Mouse (Mus musculus) heart, embryonic 11.5 days (tissue): ENCODE data around the gene Polm. TPM values are rescaled to one million over a fixed set of nuclear protein-coding genes. Genes with fewer than 3 reads are reported as not detected.

Source experiments
- ATAC-seq: fragments of 200-750 bp; cut with Nextera tagmentation; replicated peaks from 2 replicates; pipeline ENCODE4 v1.8.0; 2017; ENCODE audit warnings: moderate library complexity; ENCODE audit not compliant: insufficient number of reproducible peaks, low FRiP score, low TSS enrichment
- H3K27ac ChIP-seq: fragments of 300-500 bp; sonication (generic); 2 replicates; pipeline ENCODE4 v1.5.1; 2014; ENCODE audit warnings: mild to moderate bottlenecking, low read depth, low read length
- H3K27me3 ChIP-seq: fragments of 300-500 bp; sonication (generic); 2 replicates; pipeline ENCODE4 v1.6.1; 2014; ENCODE audit warnings: mild to moderate bottlenecking, low read length, mixed read lengths; ENCODE audit not compliant: control insufficient read depth, insufficient read depth
- H3K36me3 ChIP-seq: fragments of 300-500 bp; sonication (generic); 2 replicates; pipeline ENCODE4 v1.6.1; 2014; ENCODE audit warnings: mild to moderate bottlenecking, low read length, moderate library complexity, mixed read lengths; ENCODE audit not compliant: control insufficient read depth, insufficient read depth
- H3K4me1 ChIP-seq: fragments of 300-500 bp; sonication (generic); 2 replicates; pipeline ENCODE4 v1.6.1; 2014; ENCODE audit warnings: low read length; ENCODE audit not compliant: control insufficient read depth, insufficient read depth
- H3K4me2 ChIP-seq: fragments of 300-500 bp; sonication (generic); 2 replicates; pipeline ENCODE4 v1.6.1; 2014; ENCODE audit warnings: mild to moderate bottlenecking, moderate library complexity
- H3K4me3 ChIP-seq: fragments of 300-500 bp; sonication (generic); 2 replicates; pipeline ENCODE4 v1.5.1; 2014; ENCODE audit warnings: low read depth, low read length
- H3K9ac ChIP-seq: fragments of 300-500 bp; sonication (generic); 2 replicates; pipeline ENCODE4 v1.6.1; 2014; ENCODE audit warnings: mild to moderate bottlenecking, low read depth, low read length, moderate library complexity
- H3K9me3 ChIP-seq: fragments of 300-500 bp; sonication (generic); replicated peaks from 2 replicates; pipeline ENCODE4 v1.6.1; 2016; ENCODE audit warnings: low read length; ENCODE audit not compliant: control insufficient read depth
- WGBS: fragments of 180-500 bp; shearing (Covaris S2); extraction: QIAGEN DNeasy Blood & Tissue Kit; methylation state at CpG from one replicate; pipeline ENCODE4 v1.1.7; 2014; ENCODE audit not compliant: insufficient replicate concordance; 5-methylcytosine and 5-hydroxymethylcytosine counted together
- polyA plus RNA-seq: library from polyadenylated mRNA; unstranded; fragments of >200 nt; fragmentation: Nextera tagmentation; extraction: Ambion mirVana; gene quantifications from 2 replicates; pipeline ENCODE4 v1.2.1, GENCODE M21; 2014

The Polm gene
- polyA plus RNA-seq, 1 experiment from 2014 or later: 5.7 TPM

DNA sequence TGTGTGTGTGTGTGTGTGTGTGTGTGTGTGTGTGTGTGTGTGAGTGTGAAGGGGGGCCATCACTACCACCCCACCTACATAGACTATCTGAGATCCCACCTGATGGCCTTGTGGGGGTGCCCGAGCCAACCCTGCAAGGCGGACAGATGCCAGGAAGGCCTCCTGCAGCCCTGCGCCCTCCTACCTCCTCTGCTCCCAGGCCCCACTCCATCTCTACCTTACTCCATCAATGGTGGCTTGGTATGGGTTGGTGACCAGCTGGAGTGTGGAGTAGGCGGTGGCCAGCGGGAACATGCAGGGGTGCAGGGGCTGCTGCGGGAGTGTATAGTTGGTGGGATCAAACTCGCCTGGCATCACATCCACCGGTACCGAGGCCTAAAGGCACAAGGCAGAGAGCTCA, 35.4 kb upstream of the Polm start:
- Histone ChIP-seq H3K4me2 (no peak overlapping the region), H3K9me3 (no peaks in the 10 kb centered on the region), H3K4me1 (peaks cover 5% of the 10 kb centered on the region), H3K36me3 (peaks cover 44% of the 10 kb centered on the region), H3K9ac (no peak overlapping the region), H3K4me3 (no peak overlapping the region), H3K27ac (no peak overlapping the region), H3K27me3 (no peaks in the 10 kb centered on the region)
- WGBS: 94% methylated on average over 9 of the region's 9 CpGs
- ATAC-seq: no peak

GRCm38 (mm10) chr11:5872707-5873106, 34.9 kb upstream of the Polm start:
- 91% methylated on average over 11 of the region's 11 CpGs for WGBS

DNA sequence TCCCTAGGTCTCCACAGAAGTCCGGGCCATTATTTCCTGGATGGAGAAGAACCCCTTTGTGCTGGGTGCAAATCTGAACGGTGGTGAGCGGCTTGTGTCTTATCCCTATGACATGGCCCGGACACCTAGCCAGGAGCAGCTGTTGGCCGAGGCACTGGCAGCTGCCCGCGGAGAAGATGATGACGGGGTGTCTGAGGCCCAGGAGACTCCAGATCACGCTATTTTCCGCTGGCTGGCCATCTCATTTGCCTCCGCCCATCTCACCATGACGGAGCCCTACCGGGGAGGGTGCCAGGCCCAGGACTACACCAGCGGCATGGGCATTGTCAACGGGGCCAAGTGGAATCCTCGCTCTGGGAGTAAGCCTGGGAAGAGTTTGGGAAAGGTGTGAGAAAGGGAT, 32.3 kb upstream of the Polm start:
- Histone ChIP-seq H3K4me3 (no peak overlapping the region), H3K36me3 (peaks cover 45% of the 10 kb centered on the region), H3K9ac (no peak overlapping the region), H3K9me3 (no peaks in the 10 kb centered on the region), H3K4me2 (no peak overlapping the region), H3K4me1 (no peaks in the 10 kb centered on the region), H3K27ac (no peak overlapping the region), H3K27me3 (no peaks in the 10 kb centered on the region)
- WGBS: 87% methylated on average over 16 of the region's 16 CpGs
- no peak for ATAC-seq

More at GRCm38 (mm10) chr11:5872707-5873106, 34.9 kb upstream of the Polm start:
- Histone ChIP-seq H3K9me3 (no peaks in the 10 kb centered on the region), H3K9ac (no peak overlapping the region), H3K4me2 (no peak overlapping the region), H3K27me3 (no peaks in the 10 kb centered on the region), H3K27ac (no peak overlapping the region), H3K36me3 (peaks cover 45% of the 10 kb centered on the region), H3K4me1 (peaks cover 5% of the 10 kb centered on the region), H3K4me3 (no peak overlapping the region)
- no peak for ATAC-seq

- Histone ChIP-seq H3K36me3 (peaks cover 39% of the 10 kb centered on the region), H3K9ac (no peak overlapping the region), H3K4me1 (no peaks in the 10 kb centered on the region), H3K27me3 (no peaks in the 10 kb centered on the region), H3K4me3 (no peak overlapping the region), H3K4me2 (no peak overlapping the region), H3K9me3 (no peaks in the 10 kb centered on the region), H3K27ac (no peak overlapping the region)
- ATAC-seq: no peak
- 92% methylated on average over 16 of the region's 16 CpGs for WGBS
These were observed 31.5 kb upstream of the Polm start for GRCm38 (mm10) chr11:5869331-5869730.

DNA sequence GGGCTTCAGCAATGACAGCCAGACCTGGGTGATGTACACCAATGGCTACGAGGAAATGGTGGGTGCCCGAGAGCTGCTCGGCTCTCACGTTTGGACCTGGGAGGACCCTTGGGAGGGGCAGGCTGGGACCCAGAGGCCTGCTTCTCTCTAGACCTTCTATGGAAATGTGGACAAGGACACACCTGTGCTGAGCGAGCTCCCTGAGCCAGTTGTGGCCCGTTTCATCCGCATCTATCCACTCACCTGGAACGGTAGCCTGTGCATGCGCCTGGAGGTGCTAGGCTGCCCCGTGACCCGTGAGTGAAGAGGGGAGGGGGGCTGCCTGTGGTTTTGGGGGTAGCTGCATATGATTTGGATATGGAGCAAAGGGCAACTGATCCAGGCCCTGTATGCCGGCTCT, 30.5 kb upstream of the Polm start:
- no peaks in the 10 kb centered on the region for H3K9me3 ChIP-seq
- peaks cover 29% of the 10 kb centered on the region for H3K36me3 ChIP-seq

DNA sequence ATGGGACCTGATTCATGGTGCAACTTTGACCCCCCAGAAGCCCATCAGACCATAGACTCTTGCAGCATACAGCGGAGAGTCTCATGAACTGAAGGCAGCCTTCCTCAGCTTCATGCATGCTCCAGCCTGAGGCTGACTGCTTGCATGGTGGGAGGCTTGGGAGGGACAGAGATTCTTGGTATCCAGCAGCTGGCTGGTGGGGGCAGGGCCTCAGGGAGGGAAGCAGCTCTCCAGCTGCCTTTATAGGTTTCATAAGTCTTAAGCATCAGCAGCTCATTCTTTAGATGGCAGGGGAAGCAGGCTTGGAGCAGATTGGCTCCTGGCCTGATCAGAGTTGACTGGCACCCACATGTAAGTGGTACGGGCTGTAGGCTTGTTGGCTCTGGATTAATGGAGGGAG, 29.4 kb upstream of the Polm start:
- Histone ChIP-seq H3K36me3 (peaks cover 22% of the 10 kb centered on the region), H3K4me3 (no peak overlapping the region), H3K27me3 (no peaks in the 10 kb centered on the region), H3K9me3 (no peaks in the 10 kb centered on the region), H3K4me2 (no peak overlapping the region), H3K27ac (no peak overlapping the region), H3K9ac (no peak overlapping the region), H3K4me1 (peaks cover 7% of the 10 kb centered on the region)
- ATAC-seq: no peak
- 82% methylated on average over 2 of the region's 2 CpGs for WGBS

More for the DNA sequence above, 30.5 kb upstream of the Polm start:
- H3K27me3 ChIP-seq: no peaks in the 10 kb centered on the region
- no peak overlapping the region for H3K9ac ChIP-seq
- H3K4me1 ChIP-seq: no peaks in the 10 kb centered on the region; the same call in 1 of the 2 replicates
- 87% methylated on average over 12 of the region's 12 CpGs for WGBS
- no peak overlapping the region for H3K27ac ChIP-seq
- no peak for ATAC-seq
- H3K4me2 ChIP-seq: no peak overlapping the region
- no peak overlapping the region for H3K4me3 ChIP-seq

- no peak for ATAC-seq
- 14% methylated on average over 15 of the region's 15 CpGs for WGBS
These were observed 24.7 kb upstream of the Polm start for GRCm38 (mm10) chr11:5862394-5863105.

DNA sequence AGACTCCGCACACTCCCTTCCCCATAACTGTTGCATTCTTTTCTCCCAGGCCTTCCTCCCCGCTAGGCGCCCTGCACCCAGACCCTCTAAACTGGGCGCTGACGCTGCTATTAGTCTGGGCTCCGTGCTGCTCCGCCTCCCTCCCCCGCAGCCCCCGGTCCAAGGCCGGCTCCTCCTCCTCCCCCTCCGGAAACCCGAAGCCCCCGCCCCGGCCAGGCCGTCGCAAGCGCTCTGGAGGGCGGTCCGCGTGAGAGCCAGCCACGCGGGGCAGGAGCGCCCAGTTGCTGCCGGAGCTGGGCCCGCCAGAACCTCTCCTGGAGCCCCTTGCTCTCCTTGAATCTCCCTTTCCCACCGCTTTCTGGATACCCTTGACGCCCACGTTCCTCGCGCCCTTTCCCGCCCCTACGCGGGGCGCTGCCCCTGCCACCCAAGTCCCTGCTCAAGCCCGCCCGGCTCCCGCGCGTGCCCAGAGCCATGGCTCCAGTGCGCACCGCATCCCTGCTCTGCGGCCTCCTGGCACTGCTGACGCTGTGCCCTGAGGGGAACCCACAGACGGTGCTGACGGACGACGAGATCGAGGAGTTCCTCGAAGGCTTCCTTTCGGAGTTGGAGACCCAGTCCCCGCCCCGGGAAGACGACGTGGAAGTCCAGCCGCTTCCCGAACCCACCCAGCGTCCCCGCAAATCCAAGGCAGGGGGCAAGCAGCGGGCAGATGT, 24.0 kb upstream of the Polm start, which contains the start of gene Aebp1:
Gene Aebp1 (plus strand): TSS at position 270 of the 716 bp plus-strand sequence.
- peaks cover 4% of the 10 kb centered on the region for H3K9me3 ChIP-seq
- peaks cover 5% of the 10 kb centered on the region; the same call in 1 of the 2 replicates for H3K27me3 ChIP-seq
- 2% methylated on average over 59 of the region's 59 CpGs for WGBS
- H3K9ac ChIP-seq: peak within 1 kb of the TSS; percentile 78
- peak within 1 kb of the TSS; percentile 58 for H3K4me3 ChIP-seq
- H3K4me2 ChIP-seq: peak within 1 kb of the TSS; percentile 83
- no peak within 1 kb of the TSS for H3K27ac ChIP-seq
- no peaks in the 10 kb centered on the region for H3K36me3 ChIP-seq
- H3K4me1 ChIP-seq: peaks cover 15% of the 10 kb centered on the region
- peak; percentile 36 for ATAC-seq

More at GRCm38 (mm10) chr11:5862394-5863105, 24.7 kb upstream of the Polm start:
- Histone ChIP-seq H3K27me3 (peaks cover 5% of the 10 kb centered on the region; the same call in 1 of the 2 replicates), H3K27ac (no peak overlapping the region), H3K9ac (peak overlapping the region; percentile 78), H3K9me3 (peaks cover 4% of the 10 kb centered on the region), H3K4me3 (peak overlapping the region; percentile 58), H3K4me1 (peaks cover 14% of the 10 kb centered on the region), H3K4me2 (peak overlapping the region; percentile 83), H3K36me3 (peaks cover 1% of the 10 kb centered on the region; the same call in 1 of the 2 replicates)
